Mouse (Mus musculus) CH12.LX (cell line): Measurements from ENCODE around the gene Gm20388.

ENCODE experiments used
- CTCF ChIP-seq, 2 experiments: IDR thresholded peaks in 1 of 2; conservative IDR thresholded peaks in 1 of 2; 2 replicates each; pipeline ENCODE4 v1.5.1; 2011 to 2012; ENCODE audit warnings: low read depth in 2 of 2, low read length in 2 of 2, improper control_type of control experiment in 1 of 2, inconsistent platforms in 1 of 2, mild to moderate bottlenecking in 1 of 2, moderate library complexity in 1 of 2
- MAZ ChIP-seq: IDR thresholded peaks from 2 replicates; pipeline ENCODE4 v1.6.1; 2012; ENCODE audit warnings: low read depth, mild to moderate bottlenecking, inconsistent platforms, low read length, improper control_type of control experiment, moderate library complexity
- POLR2A ChIP-seq: IDR thresholded peaks from 2 replicates; pipeline ENCODE4 v1.6.1; 2011; ENCODE audit warnings: low read depth, mild to moderate bottlenecking, improper control_type of control experiment, low read length
- TCF12 ChIP-seq: IDR thresholded peaks from 2 replicates; pipeline ENCODE4 v1.6.1; 2014; ENCODE audit warnings: low read depth, mild to moderate bottlenecking, inconsistent platforms, low read length, improper control_type of control experiment
- USF2 ChIP-seq: conservative IDR thresholded peaks from 2 replicates; pipeline ENCODE4 v1.6.1; 2011; ENCODE audit warnings: low read depth, low read length, improper control_type of control experiment

DNA sequence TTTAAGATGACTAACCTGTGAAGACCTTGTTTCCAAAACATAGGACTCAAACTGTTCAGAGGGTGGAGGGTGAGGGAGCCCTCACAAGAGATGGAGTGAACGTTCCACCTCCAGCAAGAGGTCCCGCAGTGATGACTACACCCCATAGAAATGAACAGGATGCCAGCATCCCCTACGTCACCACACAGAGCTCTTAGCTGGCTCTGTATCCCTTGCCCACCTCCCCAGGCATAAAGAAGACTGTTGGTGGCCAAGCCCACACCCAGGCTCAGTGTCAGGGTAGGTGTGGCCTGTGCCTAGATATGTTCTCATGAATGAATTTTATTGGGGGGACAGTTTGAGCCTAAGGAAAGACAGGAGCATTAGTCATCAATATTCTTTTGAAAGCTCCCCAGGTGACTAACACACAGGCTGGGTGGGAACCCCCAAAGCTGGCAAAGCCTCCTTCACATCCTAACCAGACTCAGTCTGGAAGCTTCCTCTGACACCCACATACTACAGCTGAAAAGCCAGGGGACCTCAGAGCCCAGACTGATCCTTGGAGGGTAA lies 2638.3 kb downstream of the Gm20388 start:
- TF ChIP-seq TCF12 (no peak), MAZ (no peak), POLR2A (0 out of 2 replicates have a peak, but pooled peaks have one; percentile 14), CTCF (conservative IDR thresholded peaks at IDR 0.05 in 1 of 2, IDR thresholded peaks at IDR 0.05 in 1 of 2; ENCODE audit: low read depth in 2 of 2, low read length in 2 of 2) (no peak), USF2 (no peak)
